Mouse (Mus musculus): Measurements from ENCODE around the gene Ganab. TPM values are rescaled to one million over a fixed set of nuclear protein-coding genes. Genes with fewer than 3 reads are reported as not detected.

Gene Ganab
- polyA plus RNA-seq, 1 experiment from 2014 or later, result 99.2 TPM

DNA sequence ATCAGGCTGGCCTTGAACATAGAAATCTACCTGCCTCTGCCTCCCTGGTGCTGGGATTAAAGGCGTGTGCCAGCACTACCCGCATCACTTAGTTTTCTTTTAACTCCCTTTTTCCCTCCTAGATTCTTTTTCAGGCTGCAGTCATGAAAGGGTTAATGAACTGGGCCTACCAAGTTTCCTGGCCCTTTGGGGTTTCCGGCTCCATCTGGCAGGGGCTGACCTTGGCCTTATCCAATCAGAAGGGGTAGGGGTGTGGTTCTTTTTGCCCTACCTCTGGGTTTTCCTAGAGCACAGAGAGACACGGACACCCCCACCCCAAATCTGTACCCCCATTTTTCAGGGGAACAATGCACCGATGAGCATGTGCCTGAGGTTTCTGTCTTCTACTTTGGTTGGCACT is 46.9 kb downstream of the Ganab start:
- DNase-seq (ENCODE audit: low spot score) (peak; percentile 87), ATAC-seq (ENCODE audit: low read depth) (no peak)
- no peaks in the 10 kb centered on the region for H3K9me3 ChIP-seq (ENCODE audit: control insufficient read depth, low read length)
- H3K4me1 ChIP-seq (ENCODE audit: control insufficient read depth, insufficient read depth, low read length), result peaks cover 27% of the 10 kb centered on the region; the same call in 1 of the 2 replicates
- peak overlapping the region; percentile 97 for H3K4me3 ChIP-seq (ENCODE audit: low read depth, low read length)
- no peaks in the 10 kb centered on the region for H3K27me3 ChIP-seq (replicated peaks; ENCODE audit: control insufficient read depth, insufficient read depth, low read length)
- WGBS, result 14% methylated on average over 5 of the region's 5 CpGs
- peak overlapping the region; percentile 61 for H3K4me2 ChIP-seq (ENCODE audit: low read depth, low read length)
- H3K27ac ChIP-seq (replicated peaks; ENCODE audit: low read depth, low read length), result peak overlapping the region; percentile 23
- peak overlapping the region; percentile 53 for H3K9ac ChIP-seq (ENCODE audit: low read depth, low read length)
- H3K36me3 ChIP-seq (ENCODE audit: control insufficient read depth, insufficient read depth, low read length), result peaks cover 69% of the 10 kb centered on the region

DNA sequence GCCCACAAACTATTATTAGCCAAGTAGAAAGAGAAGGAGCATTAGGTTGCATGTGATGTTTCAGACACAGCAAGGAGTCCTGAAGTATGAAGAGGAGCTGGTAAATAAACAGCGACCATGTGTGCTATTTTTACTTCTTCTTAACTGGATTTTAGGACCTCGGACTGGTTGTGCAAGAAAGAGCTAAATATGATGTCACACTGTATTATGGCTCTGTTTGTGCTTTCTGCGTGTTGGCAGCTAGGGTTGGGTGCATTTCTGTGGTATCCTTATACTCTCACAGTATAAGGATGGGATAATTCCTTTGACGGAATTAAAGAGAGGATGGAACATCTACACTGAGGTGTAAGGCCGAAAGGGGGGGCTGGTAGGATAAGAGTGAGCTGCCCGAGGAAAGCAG is 47.4 kb downstream of the Ganab start:
- WGBS, result 66% methylated on average over 6 of the region's 6 CpGs

DNA sequence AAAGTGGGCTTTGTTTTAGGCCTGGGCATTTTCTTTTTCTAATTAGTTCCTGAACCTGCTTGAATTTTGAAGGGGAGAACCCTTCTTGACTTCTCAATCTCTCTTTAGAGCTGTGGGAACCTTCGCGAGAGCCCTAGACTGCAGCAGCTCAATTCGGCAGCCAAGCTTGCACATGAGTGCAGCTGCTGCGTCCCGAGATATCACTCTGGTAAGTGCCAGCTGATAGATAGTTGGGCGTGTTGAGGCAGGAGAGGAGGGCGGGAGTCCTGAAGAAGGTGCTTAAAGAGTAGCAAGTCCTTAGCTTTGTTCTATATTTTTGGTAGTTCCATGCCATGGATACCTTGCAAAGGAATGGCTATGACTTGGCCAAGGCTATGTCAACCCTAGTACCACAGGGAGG is 49.1 kb downstream of the Ganab start:
- no peak for ATAC-seq (ENCODE audit: low read depth)
- 83% methylated on average over 7 of the region's 7 CpGs for WGBS
- H3K27ac ChIP-seq (replicated peaks; ENCODE audit: low read depth, low read length), result no peak overlapping the region

More for the DNA sequence above, 47.4 kb downstream of the Ganab start:
- Histone ChIP-seq H3K36me3 (ENCODE audit: control insufficient read depth, insufficient read depth, low read length) (peaks cover 71% of the 10 kb centered on the region), H3K9me3 (ENCODE audit: control insufficient read depth, low read length) (no peaks in the 10 kb centered on the region), H3K4me3 (ENCODE audit: low read depth, low read length) (peak overlapping the region; percentile 97), H3K27ac (replicated peaks; ENCODE audit: low read depth, low read length) (peak overlapping the region; percentile 23; the same call in 1 of the 2 replicates), H3K9ac (ENCODE audit: low read depth, low read length) (peak overlapping the region; percentile 53), H3K27me3 (replicated peaks; ENCODE audit: control insufficient read depth, insufficient read depth, low read length) (no peaks in the 10 kb centered on the region), H3K4me1 (ENCODE audit: control insufficient read depth, insufficient read depth, low read length) (peaks cover 27% of the 10 kb centered on the region; the same call in 1 of the 2 replicates), H3K4me2 (ENCODE audit: low read depth, low read length) (peak overlapping the region; percentile 61)
- ATAC-seq (ENCODE audit: low read depth) (no peak), DNase-seq (ENCODE audit: low spot score) (no peak)

DNA sequence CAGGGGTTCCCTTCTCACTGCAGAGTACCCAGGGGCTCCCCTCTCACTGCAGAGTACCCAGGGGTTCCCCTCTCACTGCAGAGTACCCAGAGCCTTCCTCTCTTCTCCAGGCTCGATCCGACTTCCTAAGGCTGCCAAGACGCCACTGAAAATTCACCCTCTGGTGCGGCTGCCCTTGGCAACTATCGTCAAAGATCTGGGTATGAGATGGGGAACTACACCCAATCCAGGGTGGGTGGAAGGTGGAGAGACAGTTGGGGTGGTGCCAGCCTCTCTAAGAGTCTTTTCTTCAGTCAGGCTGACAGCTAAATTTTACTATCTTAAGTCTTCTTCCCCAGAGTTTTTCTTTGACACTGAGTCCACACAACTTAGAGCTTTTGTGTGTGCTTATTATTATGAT is 52.3 kb downstream of the Ganab start:
- H3K27ac ChIP-seq (replicated peaks; ENCODE audit: low read depth, low read length), result no peak overlapping the region
- 90% methylated on average over 5 of the region's 5 CpGs for WGBS
- H3K36me3 ChIP-seq (ENCODE audit: control insufficient read depth, insufficient read depth, low read length), result peaks cover 74% of the 10 kb centered on the region
- no peak for DNase-seq (ENCODE audit: low spot score)
- no peaks in the 10 kb centered on the region for H3K9me3 ChIP-seq (ENCODE audit: control insufficient read depth, low read length)
- ATAC-seq (ENCODE audit: low read depth), result no peak
- H3K27me3 ChIP-seq (replicated peaks; ENCODE audit: control insufficient read depth, insufficient read depth, low read length), result no peaks in the 10 kb centered on the region
- no peak overlapping the region for H3K9ac ChIP-seq (ENCODE audit: low read depth, low read length)
- H3K4me1 ChIP-seq (ENCODE audit: control insufficient read depth, insufficient read depth, low read length), result no peaks in the 10 kb centered on the region; the same call in 1 of the 2 replicates
- no peak overlapping the region for H3K4me3 ChIP-seq (ENCODE audit: low read depth, low read length)
- no peak overlapping the region for H3K4me2 ChIP-seq (ENCODE audit: low read depth, low read length)

More for the DNA sequence above, 49.1 kb downstream of the Ganab start:
- Histone ChIP-seq H3K4me3 (ENCODE audit: low read depth, low read length) (no peak overlapping the region), H3K27me3 (replicated peaks; ENCODE audit: control insufficient read depth, insufficient read depth, low read length) (no peaks in the 10 kb centered on the region), H3K4me1 (ENCODE audit: control insufficient read depth, insufficient read depth, low read length) (peaks cover 20% of the 10 kb centered on the region; the same call in 1 of the 2 replicates), H3K36me3 (ENCODE audit: control insufficient read depth, insufficient read depth, low read length) (peaks cover 84% of the 10 kb centered on the region), H3K4me2 (ENCODE audit: low read depth, low read length) (no peak overlapping the region), H3K9ac (ENCODE audit: low read depth, low read length) (no peak overlapping the region), H3K9me3 (ENCODE audit: control insufficient read depth, low read length) (no peaks in the 10 kb centered on the region)
- no peak for DNase-seq (ENCODE audit: low spot score)

DNA sequence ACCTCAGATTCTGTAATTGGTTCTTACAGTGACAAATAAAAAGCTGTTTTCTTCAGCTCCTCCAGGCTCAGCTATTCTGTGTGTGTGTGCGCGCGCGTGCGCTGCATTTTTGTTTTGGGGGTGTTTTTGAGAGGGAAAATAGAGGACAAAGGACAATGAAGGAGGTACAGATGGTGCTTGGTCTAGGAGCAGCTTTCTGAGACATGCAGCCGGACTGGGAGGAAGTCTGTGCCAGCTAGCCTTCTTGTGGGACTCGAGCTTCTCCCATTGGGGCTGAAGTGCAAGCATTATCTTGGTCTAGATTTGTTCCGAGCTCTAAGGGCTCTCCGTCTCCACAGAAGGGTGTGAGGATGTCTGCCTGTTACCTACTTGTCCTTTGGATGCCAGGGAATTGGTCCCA is 54.4 kb downstream of the Ganab start:
- no peaks in the 10 kb centered on the region; the same call in 1 of the 2 replicates for H3K4me1 ChIP-seq (ENCODE audit: control insufficient read depth, insufficient read depth, low read length)
- no peaks in the 10 kb centered on the region for H3K27me3 ChIP-seq (replicated peaks; ENCODE audit: control insufficient read depth, insufficient read depth, low read length)
- no peak overlapping the region for H3K4me3 ChIP-seq (ENCODE audit: low read depth, low read length)
- H3K9ac ChIP-seq (ENCODE audit: low read depth, low read length), result 0 out of 2 replicates have a peak overlapping the region, but pooled peaks have one; percentile 46
- H3K36me3 ChIP-seq (ENCODE audit: control insufficient read depth, insufficient read depth, low read length), result peaks cover 75% of the 10 kb centered on the region
- H3K9me3 ChIP-seq (ENCODE audit: control insufficient read depth, low read length), result no peaks in the 10 kb centered on the region
- ATAC-seq (ENCODE audit: low read depth) (no peak), DNase-seq (ENCODE audit: low spot score) (no peak)
- H3K27ac ChIP-seq (replicated peaks; ENCODE audit: low read depth, low read length), result no peak overlapping the region
- no peak overlapping the region for H3K4me2 ChIP-seq (ENCODE audit: low read depth, low read length)
- WGBS, result 89% methylated on average over 9 of the region's 9 CpGs

DNA sequence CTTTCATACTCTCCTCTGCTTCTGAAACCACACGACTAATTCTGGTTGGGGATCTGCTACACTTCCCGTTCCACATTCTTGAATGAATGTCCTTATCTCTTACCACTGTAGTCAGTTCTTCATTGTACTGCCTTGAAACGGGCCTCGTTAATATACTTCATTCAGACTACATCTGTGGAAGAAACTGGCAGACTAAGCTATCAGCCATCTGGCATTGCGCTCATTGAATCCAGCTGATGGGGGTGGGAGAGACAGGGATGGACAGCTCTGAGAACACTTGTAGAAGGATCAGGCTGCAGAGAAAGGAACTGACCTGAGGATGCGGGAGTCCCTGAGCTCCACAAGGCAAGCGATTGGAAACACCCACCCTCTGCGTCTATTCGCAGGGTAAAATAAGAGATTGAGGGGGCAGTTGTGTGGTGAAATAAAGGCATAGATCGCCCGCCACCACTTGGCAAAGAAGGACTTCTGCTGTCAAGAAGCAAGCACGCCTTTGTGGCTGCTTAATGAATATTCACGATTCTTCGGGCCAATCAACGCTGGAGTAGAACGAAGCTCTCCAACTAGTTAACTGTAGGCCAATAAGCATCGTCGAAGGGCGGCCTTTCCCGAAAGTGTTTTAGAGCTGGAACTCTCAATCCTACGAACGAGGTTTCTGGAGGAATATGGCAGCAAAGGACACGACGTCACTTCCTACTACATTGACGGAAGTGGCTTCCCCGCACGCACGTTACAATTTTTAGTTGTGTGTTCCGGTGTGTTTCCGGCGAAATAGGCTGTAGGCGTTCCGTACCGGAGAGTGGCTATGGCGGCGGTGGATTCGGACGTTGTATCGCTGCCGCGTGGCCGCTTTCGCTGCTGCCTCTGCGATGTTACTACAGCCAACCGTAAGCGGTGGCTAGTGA is 55.5 kb downstream of the Ganab start, which contains the start of gene Tut1:
Tut1 (plus strand) TSS at position 713 of the 905 bp plus-strand sequence.
- Histone ChIP-seq H3K4me1 (ENCODE audit: control insufficient read depth, insufficient read depth, low read length) (no peaks in the 10 kb centered on the region; the same call in 1 of the 2 replicates), H3K4me2 (ENCODE audit: low read depth, low read length) (peak within 1 kb of the TSS; percentile 84), H3K9me3 (ENCODE audit: control insufficient read depth, low read length) (no peaks in the 10 kb centered on the region), H3K36me3 (ENCODE audit: control insufficient read depth, insufficient read depth, low read length) (peaks cover 72% of the 10 kb centered on the region), H3K4me3 (ENCODE audit: low read depth, low read length) (peak within 1 kb of the TSS; percentile 70), H3K27me3 (replicated peaks; ENCODE audit: control insufficient read depth, insufficient read depth, low read length) (no peaks in the 10 kb centered on the region), H3K9ac (ENCODE audit: low read depth, low read length) (peak within 1 kb of the TSS; percentile 73), H3K27ac (replicated peaks; ENCODE audit: low read depth, low read length) (peak within 1 kb of the TSS; percentile 76)
- ATAC-seq (ENCODE audit: low read depth), result peak; percentile 97
- 3% methylated on average over 46 of the region's 46 CpGs for WGBS
- DNase-seq (ENCODE audit: low spot score), result peak; percentile 99

- no peaks in the 10 kb centered on the region for H3K9me3 ChIP-seq (ENCODE audit: control insufficient read depth, low read length)
- DNase-seq (ENCODE audit: low spot score), result no peak
- ATAC-seq (ENCODE audit: low read depth), result no peak
- peak overlapping the region; percentile 70 for H3K4me3 ChIP-seq (ENCODE audit: low read depth, low read length)
- peak overlapping the region; percentile 69 for H3K27ac ChIP-seq (replicated peaks; ENCODE audit: low read depth, low read length)
- peak overlapping the region; percentile 73 for H3K9ac ChIP-seq (ENCODE audit: low read depth, low read length)
- H3K4me2 ChIP-seq (ENCODE audit: low read depth, low read length), result peak overlapping the region; percentile 84
- H3K27me3 ChIP-seq (replicated peaks; ENCODE audit: control insufficient read depth, insufficient read depth, low read length), result no peaks in the 10 kb centered on the region
- WGBS, result 4% methylated on average over 9 of the region's 9 CpGs
- peaks cover 71% of the 10 kb centered on the region for H3K36me3 ChIP-seq (ENCODE audit: control insufficient read depth, insufficient read depth, low read length)
- no peaks in the 10 kb centered on the region; the same call in 1 of the 2 replicates for H3K4me1 ChIP-seq (ENCODE audit: control insufficient read depth, insufficient read depth, low read length)
These were observed 56.3 kb downstream of the Ganab start for GRCm38 (mm10) chr19:8954171-8954570.

DNA sequence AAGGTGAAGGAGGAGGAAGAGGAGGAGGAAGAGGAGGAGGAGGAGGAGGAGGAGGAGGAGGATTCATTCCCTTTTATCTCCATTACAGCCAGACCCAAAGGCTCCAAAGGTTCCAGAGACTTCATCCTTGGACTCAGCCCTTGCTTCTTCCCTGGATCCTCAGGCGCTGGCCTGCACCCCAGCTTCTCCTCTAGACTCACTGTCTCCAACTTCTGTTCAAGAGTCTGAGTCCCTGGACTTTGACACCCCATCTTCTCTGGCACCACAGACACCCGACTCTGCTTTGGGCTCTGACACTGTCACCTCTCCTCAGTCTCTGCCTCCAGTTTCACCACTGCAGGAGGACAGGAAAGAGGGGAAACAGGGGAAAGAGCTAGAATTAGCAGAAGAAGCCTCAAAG is 64.4 kb downstream of the Ganab start:
- Histone ChIP-seq H3K9me3 (ENCODE audit: control insufficient read depth, low read length) (no peaks in the 10 kb centered on the region), H3K36me3 (ENCODE audit: control insufficient read depth, insufficient read depth, low read length) (peaks cover 84% of the 10 kb centered on the region), H3K27ac (replicated peaks; ENCODE audit: low read depth, low read length) (no peak overlapping the region), H3K4me3 (ENCODE audit: low read depth, low read length) (no peak overlapping the region), H3K4me1 (ENCODE audit: control insufficient read depth, insufficient read depth, low read length) (0 out of 2 replicates have a peak, but pooled peaks cover 5% of the 10 kb centered on the region), H3K4me2 (ENCODE audit: low read depth, low read length) (no peak overlapping the region), H3K27me3 (replicated peaks; ENCODE audit: control insufficient read depth, insufficient read depth, low read length) (no peaks in the 10 kb centered on the region), H3K9ac (ENCODE audit: low read depth, low read length) (no peak overlapping the region)
- WGBS, result 83% methylated on average over 2 of the region's 2 CpGs
- DNase-seq (ENCODE audit: low spot score), result no peak
- ATAC-seq (ENCODE audit: low read depth), result no peak

Measured in embryonic facial prominence, embryonic 14.5 days (tissue).